Mouse (Mus musculus) adrenal gland (tissue): ENCODE data around the gene Slc28a1.
"Not testable (repeated sequence)": the region's sequence is repeated elsewhere in the genome, so short reads cannot be mapped to it uniquely, and the experiment has no call there.

ENCODE experiments used
- intact Hi-C: fragments of 180-260 bp; cut with DNase I; formaldehyde crosslinking; loops from one replicate; pipeline ENCODE4 v1.15.1; 2025

The Slc28a1 gene

DNA sequence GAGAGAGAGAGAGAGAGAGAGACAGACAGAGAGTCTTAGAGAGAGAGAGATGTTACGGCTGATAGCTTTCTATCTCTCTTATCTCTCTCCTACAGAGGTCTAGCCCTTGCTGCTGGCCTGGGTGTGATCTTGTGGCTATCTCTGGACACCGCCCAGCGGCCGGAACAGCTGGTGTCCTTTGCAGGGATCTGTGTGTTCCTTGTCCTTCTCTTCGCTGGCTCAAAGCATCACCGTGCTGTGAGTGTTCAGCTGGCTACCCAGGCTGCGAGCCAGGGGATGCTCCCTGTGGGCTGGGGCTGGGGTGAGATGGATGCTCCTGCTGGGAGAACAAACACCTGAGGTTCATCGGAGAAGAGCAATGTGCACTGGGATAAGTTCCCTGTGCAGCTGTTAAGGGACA lies 10.2 kb downstream of the Slc28a1 start:
- intact Hi-C loops: no loop called here

DNA sequence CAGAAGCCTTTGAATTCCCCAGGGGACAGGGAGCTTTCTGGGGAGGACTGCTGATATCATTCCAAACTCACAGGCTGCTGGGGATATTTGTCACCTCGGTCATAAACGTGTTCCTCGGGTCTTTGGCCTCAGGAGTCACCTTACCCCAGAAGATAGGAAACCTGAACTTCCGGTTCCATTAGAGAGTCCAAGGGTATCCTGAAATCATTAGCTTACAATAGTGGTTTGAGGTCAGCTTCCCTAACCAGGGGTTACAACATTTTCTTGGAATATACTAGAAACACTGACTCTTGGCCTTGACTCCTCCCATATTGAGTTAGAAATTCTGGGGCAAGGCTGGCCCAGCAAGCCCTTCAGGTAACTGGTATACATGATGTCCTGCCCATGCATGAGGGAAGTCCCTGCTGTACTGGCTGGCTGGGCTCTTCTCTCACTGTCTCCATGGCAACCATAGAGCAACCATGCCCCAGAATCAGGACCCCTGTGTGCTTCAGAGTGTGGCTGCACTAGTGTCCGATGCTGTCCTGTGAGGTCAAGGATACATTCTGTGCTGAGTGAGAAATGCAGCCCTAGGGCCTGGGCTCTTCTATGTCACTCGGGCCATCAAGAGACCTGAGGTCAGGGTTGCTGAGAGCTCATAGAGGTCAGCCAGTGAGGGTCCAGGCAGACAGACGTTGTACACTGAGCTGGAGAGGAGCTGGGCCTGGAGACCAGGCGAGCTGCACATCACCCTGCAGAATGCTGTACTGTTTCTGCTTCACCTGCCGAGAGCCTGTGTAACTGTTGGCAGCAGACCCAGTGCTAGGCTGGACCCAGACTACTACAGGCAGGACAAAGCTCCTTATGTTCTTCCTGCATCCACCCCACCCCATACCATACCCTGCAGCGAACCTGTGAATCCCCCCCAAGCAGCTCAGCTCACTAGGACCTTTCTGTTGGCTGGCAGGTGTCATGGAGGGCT lies 10.9 kb downstream of the Slc28a1 start:
- intact Hi-C loops: no loop called here

DNA sequence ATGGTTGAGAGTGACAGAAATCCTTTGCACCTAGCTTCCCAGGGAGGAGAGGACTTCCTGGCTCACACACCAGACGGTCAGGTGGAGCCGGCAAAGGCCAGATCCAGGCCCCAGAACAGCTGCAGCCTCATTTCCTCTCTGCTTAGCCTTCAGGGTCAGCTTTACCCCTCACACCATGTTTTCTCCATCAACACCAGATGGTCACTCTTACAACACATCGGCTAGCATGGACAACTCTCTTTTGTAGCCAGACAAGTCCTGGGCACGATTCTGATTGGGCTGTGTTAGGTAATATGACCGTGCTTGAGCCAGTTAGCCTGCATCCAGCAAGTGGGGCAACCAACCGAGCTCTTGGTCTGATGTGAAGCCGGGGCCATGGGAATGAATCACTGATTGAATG lies 17.3 kb downstream of the Slc28a1 start:
- intact Hi-C loops: no loop called here

DNA sequence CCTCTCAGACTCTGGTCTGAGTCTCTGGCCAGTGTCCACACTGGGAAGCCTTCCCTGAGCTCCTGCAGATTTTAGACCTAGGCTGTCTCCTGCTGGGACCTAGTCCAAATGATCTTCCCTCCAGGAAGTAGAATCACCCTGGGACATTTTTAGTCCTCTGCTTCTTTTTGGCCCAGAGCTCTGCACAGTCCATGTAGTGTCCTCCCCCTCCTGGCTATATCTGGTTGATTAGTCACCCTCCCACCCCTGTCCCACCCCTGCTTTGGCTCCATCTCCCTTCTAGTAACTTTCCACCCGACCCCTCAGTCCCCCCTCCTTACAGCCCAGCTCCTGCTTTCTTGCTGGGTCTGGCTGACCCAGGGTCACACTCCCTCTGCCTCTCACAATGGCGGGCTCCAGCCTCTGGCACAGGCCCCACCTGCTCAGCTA lies 18.3 kb downstream of the Slc28a1 start:
- intact Hi-C loops: no loop called here

DNA sequence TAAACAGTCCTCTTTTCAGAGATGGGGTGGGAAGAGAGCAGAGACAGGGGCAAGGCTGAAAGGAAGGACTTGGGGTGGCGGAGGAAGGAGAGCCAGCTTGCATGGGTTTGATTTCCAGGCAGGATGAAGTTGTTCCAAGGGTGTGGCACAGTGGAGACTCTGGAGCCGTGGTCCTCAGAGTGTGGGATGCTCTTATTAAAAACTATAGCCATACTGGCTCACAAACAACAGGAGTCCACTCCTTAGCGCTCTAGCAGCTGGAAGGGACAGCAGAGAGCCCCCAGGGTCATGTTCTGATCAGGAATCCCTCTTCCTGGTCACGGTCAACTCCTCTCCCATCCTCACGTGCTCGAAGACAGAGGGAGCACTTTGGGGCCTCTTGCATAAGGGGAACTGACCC lies 18.8 kb downstream of the Slc28a1 start:
- intact Hi-C loops: no loop called here

DNA sequence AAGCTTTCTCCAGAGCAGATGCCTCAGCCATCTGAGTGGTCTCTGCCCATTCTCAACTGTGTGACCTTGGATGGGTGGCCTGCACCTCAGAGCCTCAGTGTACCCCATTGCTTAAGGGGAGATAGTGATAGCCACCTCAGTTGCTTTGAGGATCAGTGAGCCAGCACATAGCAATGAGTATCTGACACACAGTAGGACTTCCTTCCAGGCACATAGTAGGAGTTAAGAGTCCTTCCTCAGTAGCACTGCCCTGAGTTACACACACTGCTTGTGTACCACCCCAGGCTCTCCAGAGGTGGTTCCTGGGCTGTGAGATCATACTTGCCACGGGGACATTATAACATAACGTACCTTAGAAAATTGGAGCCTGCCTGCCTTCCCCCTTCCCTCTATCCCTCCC lies 19.3 kb downstream of the Slc28a1 start:
- intact Hi-C loops: no loop called here

DNA sequence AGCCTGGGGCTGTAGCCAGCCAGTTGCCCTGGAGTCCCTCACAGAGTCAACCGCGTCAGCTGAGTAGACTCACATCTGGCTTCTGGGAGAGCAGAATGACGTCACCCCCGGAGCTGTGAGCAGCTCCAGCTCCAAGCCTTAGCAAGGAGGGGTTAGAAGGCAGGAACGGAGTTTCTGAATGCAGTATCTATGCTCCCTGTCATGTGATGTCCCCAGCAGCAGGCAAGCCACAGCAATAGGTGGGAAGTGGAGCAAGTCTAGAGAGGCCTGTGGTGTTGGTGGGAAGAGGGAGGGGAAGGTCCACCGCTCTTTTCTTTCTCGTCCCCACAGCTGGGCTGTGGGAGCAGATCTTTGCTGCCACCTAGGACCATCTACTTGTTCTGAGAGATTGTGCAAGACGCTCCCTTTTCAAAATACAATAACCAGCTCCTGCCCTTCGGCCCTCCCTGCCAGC lies 20.0 kb downstream of the Slc28a1 start:
- intact Hi-C loops: no loop called here

DNA sequence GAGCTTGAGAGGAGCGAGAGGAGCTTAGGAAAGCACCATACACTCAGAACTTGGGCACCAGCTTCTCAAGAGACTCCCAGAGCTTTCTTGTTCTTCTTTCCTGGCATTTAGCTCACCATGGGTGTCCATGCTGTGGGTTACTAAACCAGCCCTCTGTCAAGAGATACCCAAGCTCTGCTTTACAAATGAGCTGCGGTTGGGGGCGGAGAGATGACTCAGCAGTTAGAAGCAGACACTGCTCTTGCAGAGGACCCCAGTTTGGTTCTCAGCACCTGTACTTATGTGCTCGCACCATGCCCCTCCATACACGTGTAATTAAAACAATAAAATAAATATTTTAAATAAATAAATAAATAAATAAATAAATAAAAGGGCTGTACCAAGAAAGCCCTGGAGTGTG lies 22.7 kb downstream of the Slc28a1 start:
- intact Hi-C loops: no loop called here

DNA sequence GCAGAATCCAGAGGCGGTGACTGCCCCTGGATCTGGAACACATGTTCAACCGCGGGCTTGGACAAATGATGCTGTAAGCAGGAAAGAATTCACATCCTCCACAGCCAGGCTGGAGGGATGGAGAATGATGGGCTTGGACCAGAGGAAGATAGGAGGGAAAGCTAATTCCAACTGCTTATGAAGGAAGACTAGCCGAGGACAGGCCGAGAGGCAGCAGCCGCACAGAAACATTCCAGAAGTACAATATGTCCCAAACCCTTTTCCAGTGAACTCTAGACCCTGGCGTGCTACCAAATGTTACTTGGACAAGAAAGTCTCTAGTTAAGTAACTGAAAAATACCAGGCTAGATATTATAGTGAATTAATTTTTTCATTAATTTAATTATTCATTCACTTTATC lies 24.5 kb downstream of the Slc28a1 start:
- intact Hi-C loops: no loop called here

DNA sequence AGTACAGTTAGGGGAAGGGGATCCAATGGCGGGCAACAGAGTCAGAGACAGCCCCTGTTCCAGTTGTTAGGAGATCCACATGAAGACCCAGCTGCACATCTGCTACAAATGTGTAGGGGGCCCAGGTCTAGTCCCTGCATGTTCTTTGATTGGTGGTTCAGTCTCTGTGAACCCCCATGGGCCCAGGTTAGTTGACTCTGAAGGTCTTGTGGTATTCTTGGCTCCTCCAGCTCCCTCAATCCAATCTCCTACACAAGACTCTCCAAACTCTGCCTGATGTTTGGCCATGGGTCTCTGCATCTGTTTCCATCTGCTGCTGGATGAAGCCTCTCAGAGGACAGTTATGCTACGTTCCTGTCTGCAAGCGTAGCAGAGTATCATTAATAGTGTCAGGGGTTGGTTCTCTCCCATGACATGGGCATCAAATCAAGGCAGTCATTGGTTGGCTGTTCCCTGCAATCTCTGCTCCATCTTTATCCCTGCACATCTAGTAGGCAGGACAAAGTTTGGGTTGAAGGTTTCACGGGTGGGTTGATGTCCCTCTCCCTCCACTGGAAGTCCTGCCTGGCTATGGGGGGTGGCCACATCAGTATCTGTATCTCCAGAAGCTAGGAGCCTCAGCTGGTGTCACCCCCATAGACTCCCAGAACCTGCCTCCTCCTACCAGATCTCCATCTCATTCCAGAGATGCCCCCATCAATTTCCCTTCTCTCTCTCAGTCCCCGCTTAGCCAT lies 25.2 kb downstream of the Slc28a1 start:
- intact Hi-C loops: no loop called here

DNA sequence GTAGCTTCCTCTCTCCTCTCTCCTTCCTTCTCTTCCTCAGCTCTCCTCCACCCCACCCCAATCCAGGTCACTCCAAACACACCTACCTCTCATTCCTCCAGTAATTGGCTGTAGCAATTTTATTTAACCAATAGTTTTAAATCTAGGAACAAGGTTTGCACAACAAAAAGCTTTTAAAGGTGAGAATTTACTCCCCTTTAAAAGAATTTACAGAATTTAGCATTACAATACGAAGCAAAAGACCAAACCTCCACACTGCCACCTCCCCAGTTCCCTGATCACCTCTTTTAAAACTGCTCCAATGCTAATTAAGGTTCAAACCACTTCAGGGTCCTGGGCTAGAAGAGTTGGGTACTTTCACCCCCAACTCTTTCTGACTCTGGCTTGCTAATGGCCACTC lies 26.9 kb downstream of the Slc28a1 start:
- intact Hi-C loops: no loop called here

DNA sequence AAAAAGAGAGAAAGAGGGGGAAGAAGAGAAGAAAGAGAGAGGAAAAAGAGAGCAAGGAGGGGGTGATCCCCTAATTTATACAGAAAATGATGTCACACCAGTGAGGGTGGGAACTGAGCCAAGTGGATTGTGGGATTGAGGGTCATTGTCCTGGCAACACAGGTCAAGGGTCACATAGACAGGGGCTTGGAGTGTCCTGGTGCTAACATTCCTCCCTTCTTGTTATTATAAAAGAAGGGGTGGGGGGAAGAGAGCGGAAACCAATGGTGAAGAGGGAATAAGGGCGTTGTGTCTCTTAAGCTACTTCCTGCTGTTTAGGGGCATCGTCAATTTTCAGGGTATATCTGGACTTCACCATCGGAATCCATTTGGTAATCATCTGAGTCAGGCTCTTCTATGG lies 28.5 kb downstream of the Slc28a1 start:
- intact Hi-C loops: not testable (repeated sequence)

DNA sequence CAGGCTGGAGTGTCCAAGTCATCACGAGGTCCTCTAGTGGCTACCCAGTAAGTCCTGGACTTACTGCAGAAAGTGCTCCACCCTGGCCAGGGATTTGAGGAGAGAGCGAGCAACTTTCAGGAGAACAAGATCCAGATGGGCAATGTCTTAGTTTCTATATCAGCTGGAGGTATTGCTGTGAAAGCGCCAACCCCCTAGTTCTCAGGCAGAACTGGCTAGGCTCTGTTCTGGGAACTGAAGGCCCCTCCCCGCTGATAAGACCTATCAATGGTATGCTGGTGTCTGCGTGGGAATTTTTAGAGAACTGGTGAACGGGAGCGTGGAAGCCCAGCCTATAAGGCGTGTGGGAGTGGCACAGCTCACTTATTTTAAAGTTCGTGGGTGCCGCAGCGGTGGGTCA lies 35.2 kb downstream of the Slc28a1 start:
- intact Hi-C loops: loop anchor here (5.0 to 10.0 kb wide), 3 partner anchors 175 to 417 kb away; no protein-coding TSS in a partner anchor

DNA sequence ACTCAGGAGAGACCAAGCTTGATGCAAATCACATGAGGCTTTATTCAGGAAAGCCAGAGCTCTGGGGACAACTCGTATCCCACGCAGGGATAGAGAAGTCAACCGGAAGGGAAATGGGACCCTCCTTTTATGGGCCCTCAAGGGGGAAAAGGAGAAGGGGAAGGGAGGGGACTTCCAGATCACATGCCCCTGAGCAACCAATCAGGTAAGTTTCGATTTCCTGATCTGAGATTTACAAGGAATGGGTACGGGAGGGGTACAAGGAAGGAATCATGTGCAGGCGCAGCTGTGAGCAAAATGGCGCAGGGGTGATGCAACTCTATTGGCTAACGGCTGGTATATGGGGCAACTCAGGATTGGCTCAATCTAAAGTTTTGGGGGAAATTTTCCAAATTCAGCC lies 36.6 kb downstream of the Slc28a1 start:
- intact Hi-C loops: loop anchor here (5.0 to 10.0 kb wide), 3 partner anchors 176 to 419 kb away; no protein-coding TSS in a partner anchor

DNA sequence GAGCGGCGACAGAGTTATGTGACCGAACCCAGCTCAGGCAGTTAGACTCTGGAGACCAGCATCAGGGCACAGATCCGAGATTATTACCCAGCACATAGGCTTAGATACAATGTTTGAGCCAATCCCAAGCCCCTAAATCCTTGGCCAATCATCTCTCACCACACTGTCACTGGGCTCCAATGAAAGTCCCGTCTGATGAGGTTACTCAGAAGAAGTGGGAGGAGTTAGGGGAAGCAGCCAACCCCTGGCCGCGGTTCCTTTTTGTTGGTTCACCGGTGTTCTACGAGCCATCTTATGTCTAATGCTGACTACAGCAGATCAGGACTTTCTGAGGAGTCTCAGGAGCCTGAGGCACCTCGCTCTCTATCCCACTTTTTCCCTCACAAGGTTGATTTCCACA lies 37.7 kb downstream of the Slc28a1 start:
- intact Hi-C loops: loop anchor here (5.0 to 10.0 kb wide), 3 partner anchors 178 to 420 kb away; no protein-coding TSS in a partner anchor

DNA sequence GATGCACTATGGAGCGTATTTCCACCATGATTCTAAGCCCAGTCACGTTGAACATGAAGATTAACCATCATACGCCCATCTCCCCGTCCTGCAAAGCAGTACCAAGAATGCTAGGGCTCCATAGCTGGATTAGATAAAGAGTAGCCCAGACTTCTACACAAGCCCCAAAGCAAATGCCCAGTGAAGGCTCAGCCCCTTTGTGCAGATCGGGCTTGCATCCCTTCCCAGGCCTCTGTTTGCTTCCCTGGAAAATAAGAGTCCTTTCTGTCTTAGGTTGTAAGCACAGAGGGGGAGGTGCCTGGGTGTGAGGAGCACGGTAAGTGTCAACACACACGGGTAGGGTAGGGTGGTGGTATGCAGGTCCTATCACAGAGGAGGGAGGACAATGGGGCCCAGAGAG lies 38.2 kb downstream of the Slc28a1 start:
- intact Hi-C loops: loop anchor here (5.0 to 10.0 kb wide), 3 partner anchors 178 to 421 kb away; no protein-coding TSS in a partner anchor

DNA sequence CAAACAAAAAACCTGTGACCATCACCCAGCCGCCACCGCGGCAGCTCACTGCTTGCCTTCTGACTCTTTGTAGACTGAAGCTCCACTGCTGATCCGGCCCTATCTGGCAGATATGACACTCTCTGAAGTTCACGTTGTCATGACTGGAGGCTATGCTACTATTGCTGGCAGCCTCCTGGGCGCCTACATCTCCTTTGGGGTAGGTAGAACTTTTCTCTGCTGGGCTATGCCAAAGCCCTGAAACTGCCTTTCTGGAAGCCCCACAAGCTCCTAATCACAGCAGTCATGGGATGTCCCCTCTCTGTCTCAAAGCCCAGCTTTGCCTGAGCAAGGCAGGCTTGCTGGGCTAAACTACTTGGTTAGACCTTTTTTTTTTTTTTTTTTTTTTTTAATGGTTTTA lies 38.7 kb downstream of the Slc28a1 start:
- intact Hi-C loops: loop anchor here (5.0 to 10.0 kb wide), 3 partner anchors 179 to 421 kb away; no protein-coding TSS in a partner anchor

DNA sequence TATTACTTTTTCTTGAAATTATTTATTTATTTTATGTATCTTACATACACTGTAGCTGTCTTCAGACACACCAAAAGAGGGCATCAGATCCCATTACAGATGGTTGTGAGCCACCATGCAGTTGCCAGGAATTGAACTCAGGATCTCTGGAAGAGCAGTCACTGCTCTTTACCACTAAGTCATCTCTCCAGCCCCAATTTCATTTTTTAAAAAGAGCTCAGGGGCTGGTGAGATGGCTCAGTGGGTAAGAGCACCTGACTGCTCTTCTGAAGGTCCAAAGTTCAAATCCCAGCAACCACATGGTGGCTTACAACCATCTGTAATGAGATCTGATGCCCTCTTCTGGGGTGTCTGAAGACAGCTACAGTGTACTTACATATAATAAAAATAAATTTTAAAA lies 39.6 kb downstream of the Slc28a1 start:
- intact Hi-C loops: loop anchor here (5.0 to 10.0 kb wide), 3 partner anchors 179 to 422 kb away; no protein-coding TSS in a partner anchor

DNA sequence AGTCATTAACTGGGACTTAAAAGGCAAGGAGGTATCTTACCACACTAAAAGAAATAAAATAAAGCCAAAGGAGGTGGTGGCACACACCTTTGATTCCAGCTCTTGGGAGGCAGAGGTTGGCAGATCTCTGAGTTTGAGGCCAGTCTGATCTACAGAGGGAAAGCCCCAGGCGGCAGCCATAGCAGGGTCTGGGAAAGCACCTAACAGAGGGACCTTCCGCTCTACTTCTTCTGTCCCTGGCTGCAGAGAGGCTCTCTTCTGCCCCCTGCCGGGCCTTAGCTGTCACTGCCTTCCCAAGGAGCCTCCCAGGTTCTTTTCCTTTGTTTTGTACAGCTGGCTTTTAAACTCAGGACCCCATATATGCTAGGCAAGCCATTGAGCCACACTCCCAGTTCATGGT lies 40.4 kb downstream of the Slc28a1 start:
- intact Hi-C loops: loop anchor here (5.0 to 10.0 kb wide), 3 partner anchors 180 to 423 kb away; no protein-coding TSS in a partner anchor

DNA sequence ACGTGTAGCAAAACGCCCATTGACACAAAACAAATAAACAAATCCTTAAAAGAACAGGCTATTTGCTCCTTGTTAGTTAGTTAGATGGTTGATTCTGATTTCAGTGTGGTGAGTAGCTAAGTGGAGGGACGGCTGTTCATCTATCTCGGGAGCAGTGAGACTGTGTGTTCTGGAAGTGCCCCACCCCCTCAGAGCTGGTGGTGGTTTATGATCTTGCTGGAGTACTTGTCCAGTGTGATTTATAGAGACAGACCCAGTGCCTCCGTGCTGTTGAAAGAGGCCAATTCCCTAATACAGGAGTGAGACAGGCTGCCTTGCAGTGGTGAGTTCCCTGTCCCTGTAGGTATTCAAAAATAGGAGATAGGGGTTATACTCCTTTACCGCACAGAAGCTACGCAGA lies 44.3 kb downstream of the Slc28a1 start:
- intact Hi-C loops: loop anchor here (10.0 kb wide), 2 partner anchors 184 to 274 kb away; no protein-coding TSS in a partner anchor

DNA sequence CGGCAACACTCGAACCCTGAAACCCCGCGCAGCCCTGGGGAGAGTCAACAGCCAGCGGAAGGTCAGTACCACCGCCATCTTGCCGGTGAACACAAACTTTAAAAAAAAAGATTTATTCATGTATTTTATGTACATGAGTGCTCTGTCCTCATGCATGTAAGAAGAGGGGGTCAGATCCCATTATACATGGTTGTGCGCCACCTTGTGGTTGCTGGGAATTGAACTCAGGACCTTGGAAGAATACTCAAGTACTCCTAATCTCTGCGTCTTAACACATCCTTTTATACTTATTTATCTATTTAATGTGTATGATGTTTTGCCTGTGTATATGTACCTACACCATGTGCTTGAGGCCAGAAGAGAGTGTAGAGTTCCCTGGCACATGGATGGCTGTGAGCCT lies 47.1 kb downstream of the Slc28a1 start:
- intact Hi-C loops: loop anchor here (2.0 to 10.0 kb wide), 2 partner anchors 143 to 181 kb away; no protein-coding TSS in a partner anchor

DNA sequence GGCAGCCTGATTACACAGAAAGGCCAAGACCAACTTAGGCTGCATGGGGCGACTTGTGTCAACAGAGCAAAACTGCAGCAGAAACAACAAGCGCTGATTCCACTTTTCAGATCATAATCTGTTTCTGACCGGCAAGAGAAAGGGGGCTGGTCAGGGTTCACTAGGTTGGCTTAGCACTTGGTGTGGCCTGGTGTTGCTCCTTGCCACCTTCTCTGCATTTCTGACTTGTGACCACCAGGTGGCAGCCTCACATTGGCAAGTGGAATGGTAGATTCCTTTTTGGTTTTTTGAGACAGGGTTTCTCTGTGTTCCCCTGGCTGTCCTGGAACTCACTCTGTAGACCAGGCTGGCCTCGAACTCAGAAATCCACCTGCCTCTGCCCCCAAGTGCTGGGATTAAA lies 47.7 kb downstream of the Slc28a1 start:
- intact Hi-C loops: loop anchor here (2.0 to 10.0 kb wide), 2 partner anchors 142 to 180 kb away; no protein-coding TSS in a partner anchor
